ENCODE assay signal across 9 mouse cellular contexts in genomic region chr14:20576179-20576578, GRCm38 (mm10). TPM values are rescaled to one million over a fixed set of nuclear protein-coding genes. Genes with fewer than 3 reads are reported as not detected.
DNase-seq lines count a peak whose midpoint lies in the region; ATAC-seq and TF ChIP-seq lines count a peak whose summit lies in the region.
"Had no signal": no experiment of that assay in that cellular context is flagged by ENCODE, and none has a peak within 500 bp of the region (broad histone marks: within the 10 kb centered on the region; RNA-seq: fewer than 3 reads in every experiment).

No protein-coding gene starts in this region.

- peak; percentile 77 for TF ChIP-seq CTCF in E14TG2a.4 (conservative IDR thresholded peaks at IDR 0.05; ENCODE audit: low read length)

- H3K4me2 ChIP-seq in embryonic facial prominence, embryonic 14.5 days (ENCODE audit: low read depth, low read length): no peak overlapping the region
- H3K4me2 ChIP-seq in heart, embryonic 11.5 days: no peak overlapping the region

- WGBS in embryonic facial prominence, embryonic 14.5 days: 50% methylated on average over 7 of the region's 7 CpGs
- 48% methylated on average over 7 of the region's 7 CpGs for WGBS in heart, embryonic 11.5 days (ENCODE audit: insufficient replicate concordance)
- 52% methylated on average over 7 of the region's 7 CpGs for WGBS in large intestine, adult 2 months

- H3K36me3 ChIP-seq in E14TG2a.4 (ENCODE audit: insufficient read depth, low read length): peaks cover 38% of the 10 kb centered on the region
- peaks cover 25% of the 10 kb centered on the region for H3K36me3 ChIP-seq in embryonic facial prominence, embryonic 14.5 days (ENCODE audit: control insufficient read depth, insufficient read depth, low read length)
- peaks cover 5% of the 10 kb centered on the region for H3K36me3 ChIP-seq in heart, embryonic 11.5 days (ENCODE audit: control insufficient read depth, insufficient read depth, low read length)

- no peak overlapping the region for H3K4me3 ChIP-seq in E14TG2a.4 (replicated peaks; ENCODE audit: low read length)
- no peak overlapping the region for H3K4me3 ChIP-seq in embryonic facial prominence, embryonic 14.5 days (ENCODE audit: low read depth, low read length)
- no peak overlapping the region for H3K4me3 ChIP-seq in heart, embryonic 11.5 days (ENCODE audit: low read depth, low read length)

- peaks cover 5% of the 10 kb centered on the region; the same call in 1 of the 2 replicates for H3K4me1 ChIP-seq in E14TG2a.4 (replicated peaks; ENCODE audit: low read depth, low read length)
- no peaks in the 10 kb centered on the region for H3K4me1 ChIP-seq in embryonic facial prominence, embryonic 14.5 days (ENCODE audit: control insufficient read depth, insufficient read depth, low read length)
- H3K4me1 ChIP-seq in heart, embryonic 11.5 days (ENCODE audit: control insufficient read depth, insufficient read depth, low read length): no peaks in the 10 kb centered on the region

- peak; percentile 83 for DNase-seq in adrenal gland, postnatal 10 days
- peak; percentile 65 for DNase-seq in embryonic facial prominence, embryonic 14.5 days (ENCODE audit: low spot score)
- DNase-seq in large intestine, adult 2 months (ENCODE audit: low read depth, low spot score): peak; percentile 53
- DNase-seq in lung, postnatal 10 days: peak; percentile 87
- peak; percentile 57 for DNase-seq in retina, postnatal 7 days (ENCODE audit: low read depth, low spot score)
- peak; percentile 57 to 70 for DNase-seq in urinary bladder, postnatal 36 days (ENCODE audit: low spot score in 2 of 2)

- H3K9ac ChIP-seq in embryonic facial prominence, embryonic 14.5 days (ENCODE audit: low read depth, low read length): no peak overlapping the region
- H3K9ac ChIP-seq in heart, embryonic 11.5 days (ENCODE audit: low read depth, low read length): no peak overlapping the region

- H3K27me3 ChIP-seq in E14TG2a.4 (ENCODE audit: insufficient read depth, low read length): no peaks in the 10 kb centered on the region
- H3K27me3 ChIP-seq in embryonic facial prominence, embryonic 14.5 days (replicated peaks; ENCODE audit: control insufficient read depth, insufficient read depth, low read length): no peaks in the 10 kb centered on the region
- H3K27me3 ChIP-seq in heart, embryonic 11.5 days (ENCODE audit: control insufficient read depth, insufficient read depth, low read length): no peaks in the 10 kb centered on the region

- no peak overlapping the region for H3K27ac ChIP-seq in embryonic facial prominence, embryonic 14.5 days (replicated peaks; ENCODE audit: low read depth, low read length)
- H3K27ac ChIP-seq in heart, embryonic 11.5 days (ENCODE audit: low read depth, low read length): peak overlapping the region; percentile 57; the same call in 1 of the 2 replicates
- H3K27ac ChIP-seq: macrophage had no signal

- ATAC-seq in embryonic facial prominence, embryonic 14.5 days (ENCODE audit: low read depth): peak; percentile 37; the same call in 1 of the 2 replicates
- ATAC-seq in heart, embryonic 11.5 days (replicated peaks; ENCODE audit: insufficient number of reproducible peaks, low FRiP score, low TSS enrichment): no peak

- H3K9me3 ChIP-seq in E14TG2a.4 (ENCODE audit: low read length): no peaks in the 10 kb centered on the region
- no peaks in the 10 kb centered on the region for H3K9me3 ChIP-seq in embryonic facial prominence, embryonic 14.5 days (ENCODE audit: control insufficient read depth, low read length)
- H3K9me3 ChIP-seq in heart, embryonic 11.5 days (replicated peaks; ENCODE audit: control insufficient read depth, low read length): no peaks in the 10 kb centered on the region

RNA-seq across cellular contexts. Expression of gene Ppp3cb, which starts 29.8 kb away (rescaled TPM):
- 10 to 100 TPM; 65.9 to 86.4 TPM for total RNA-seq in adrenal gland, postnatal 10 days (2021)
- 68.5 and 78.4 TPM in 2 replicates for polyA plus RNA-seq in embryonic facial prominence, embryonic 14.5 days (2014; fragmentation: Nextera tagmentation; extraction: Ambion mirVana)
- 43.1 and 46.8 TPM in 2 replicates for polyA plus RNA-seq in heart, embryonic 11.5 days (2014; fragmentation: Nextera tagmentation; extraction: Ambion mirVana)
- 10.7 and 11.9 TPM in 2 replicates for polyA plus RNA-seq in large intestine, adult 2 months (2012; rRNA removed)
